Mouse (Mus musculus) forebrain, embryonic 12.5 days (tissue): ENCODE data around the gene Uqcc1. TPM values are rescaled to one million over a fixed set of nuclear protein-coding genes. Genes with fewer than 3 reads are reported as not detected.
"Not testable (repeated sequence)": the region's sequence is repeated elsewhere in the genome, so short reads cannot be mapped to it uniquely, and the experiment has no call there.

ENCODE experiments used
- ATAC-seq: fragments of 200-750 bp; cut with Nextera tagmentation; 2 replicates; pipeline ENCODE4 v1.8.0; 2017; ENCODE audit warnings: moderate TSS enrichment; ENCODE audit not compliant: low FRiP score
- H3K27ac ChIP-seq: fragments of 300-500 bp; sonication (generic); 2 replicates; pipeline ENCODE4 v1.5.1; 2016; ENCODE audit warnings: mild to moderate bottlenecking
- H3K27me3 ChIP-seq: fragments of 300-500 bp; sonication (generic); 2 replicates; pipeline ENCODE4 v1.6.1; 2016; ENCODE audit warnings: mild to moderate bottlenecking
- H3K36me3 ChIP-seq: fragments of 300-500 bp; sonication (generic); replicated peaks from 2 replicates; pipeline ENCODE4 v1.6.1; 2016; ENCODE audit warnings: mild to moderate bottlenecking
- H3K4me1 ChIP-seq: fragments of 300-500 bp; sonication (generic); 2 replicates; pipeline ENCODE4 v1.6.1; 2016
- H3K4me2 ChIP-seq: fragments of 300-500 bp; sonication (generic); 2 replicates; pipeline ENCODE4 v1.6.1; 2016; ENCODE audit warnings: mild to moderate bottlenecking, moderate library complexity
- H3K4me3 ChIP-seq: fragments of 300-500 bp; sonication (generic); replicated peaks from 2 replicates; pipeline ENCODE4 v1.5.1; 2016; ENCODE audit warnings: mild to moderate bottlenecking
- H3K9ac ChIP-seq: fragments of 300-500 bp; sonication (generic); 2 replicates; pipeline ENCODE4 v1.6.1; 2016; ENCODE audit warnings: mild to moderate bottlenecking
- H3K9me3 ChIP-seq: fragments of 300-500 bp; sonication (generic); 2 replicates; pipeline ENCODE4 v1.6.1; 2016
- WGBS: fragments of 180-500 bp; shearing (Covaris S2); methylation state at CpG from one replicate; pipeline ENCODE4 v1.1.7; 2016; 5-methylcytosine and 5-hydroxymethylcytosine counted together
- polyA plus RNA-seq: library from polyadenylated mRNA; unstranded; fragments of >200 nt; fragmentation: Nextera tagmentation; extraction: Ambion mirVana; gene quantifications from 2 replicates; pipeline ENCODE4 v1.2.1, GENCODE M21; 2016

The Uqcc1 gene
- polyA plus RNA-seq, 1 experiment from 2014 or later = 72.9 TPM

DNA sequence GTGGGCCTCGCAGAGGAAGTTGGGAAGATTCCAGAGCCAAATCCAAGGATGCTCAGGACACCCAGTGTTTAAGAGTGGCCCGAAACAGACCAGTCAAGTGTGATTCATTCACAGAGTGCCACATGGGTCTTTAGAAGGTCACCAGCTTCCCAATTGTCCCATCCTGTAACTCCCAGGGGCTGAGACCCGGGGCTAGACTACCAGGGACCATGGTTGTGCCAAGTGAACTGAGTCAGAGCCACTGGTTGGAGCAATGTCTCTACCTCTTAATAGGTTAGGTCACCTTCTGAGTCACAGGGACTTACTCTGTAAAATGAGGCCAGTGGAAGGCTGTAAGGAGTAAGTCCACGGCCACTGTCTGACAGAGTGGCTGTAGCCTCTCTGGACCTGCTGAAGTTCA is 91.1 kb downstream of the Uqcc1 start:
- no peaks in the 10 kb centered on the region for H3K9me3 ChIP-seq
- no peak overlapping the region for H3K4me2 ChIP-seq
- no peak overlapping the region for H3K27ac ChIP-seq
- 0 out of 2 replicates have a peak, but pooled peaks cover 3% of the 10 kb centered on the region for H3K27me3 ChIP-seq
- no peaks in the 10 kb centered on the region for H3K4me1 ChIP-seq
- H3K9ac ChIP-seq = no peak overlapping the region
- ATAC-seq = no peak
- no peaks in the 10 kb centered on the region for H3K36me3 ChIP-seq
- 83% methylated on average over 4 of the region's 4 CpGs for WGBS
- no peak overlapping the region for H3K4me3 ChIP-seq

- no peak for ATAC-seq
- Histone ChIP-seq H3K4me2 (no peak overlapping the region), H3K36me3 (no peaks in the 10 kb centered on the region), H3K27ac (no peak overlapping the region), H3K9ac (no peak overlapping the region), H3K4me3 (no peak overlapping the region), H3K4me1 (no peaks in the 10 kb centered on the region), H3K27me3 (0 out of 2 replicates have a peak, but pooled peaks cover 3% of the 10 kb centered on the region), H3K9me3 (no peaks in the 10 kb centered on the region)
- 76% methylated on average over 3 of the region's 3 CpGs for WGBS
These were observed 92.1 kb downstream of the Uqcc1 start for GRCm38 (mm10) chr2:155837961-155838360.

- H3K9ac ChIP-seq = 0 out of 2 replicates have a peak within 1 kb of the TSS, but pooled peaks have one; percentile 7
These were observed 95.4 kb downstream of the Uqcc1 start, which contains the start of gene Fam83c for GRCm38 (mm10) chr2:155834732-155835131. TSS of gene Fam83c (minus strand) at chr2:155834854.

DNA sequence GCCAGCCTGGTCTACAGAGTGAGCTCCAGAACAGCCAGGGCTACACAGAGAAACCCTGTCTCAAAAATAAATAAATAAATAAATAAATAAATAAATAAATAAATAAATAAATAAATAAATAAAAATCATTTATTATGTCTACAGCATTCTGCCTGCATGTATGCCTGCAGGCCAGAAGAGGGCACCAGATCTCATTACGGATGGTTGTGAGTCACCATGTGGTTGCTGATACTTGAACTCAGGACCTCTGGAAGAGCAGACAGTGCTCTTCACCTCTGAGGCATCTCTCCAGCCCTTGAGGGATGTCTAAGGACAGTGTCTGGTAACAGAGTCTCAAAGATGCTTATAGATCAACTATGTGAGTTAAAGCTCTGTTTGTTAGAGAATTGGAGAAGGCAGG is 98.0 kb downstream of the Uqcc1 start:
- H3K4me1 ChIP-seq, H3K36me3 ChIP-seq, H3K4me3 ChIP-seq, H3K9me3 ChIP-seq, H3K9ac ChIP-seq, ATAC-seq, H3K27me3 ChIP-seq, H3K27ac ChIP-seq, H3K4me2 ChIP-seq: not testable (repeated sequence)
- 81% methylated on average over 1 of the region's 1 CpGs for WGBS

More at GRCm38 (mm10) chr2:155834732-155835131, 95.4 kb downstream of the Uqcc1 start, which contains the start of gene Fam83c:
- H3K4me2 ChIP-seq = no peak within 1 kb of the TSS
- H3K27ac ChIP-seq = no peak within 1 kb of the TSS
- H3K4me1 ChIP-seq = no peaks in the 10 kb centered on the region
- 0 out of 2 replicates have a peak, but pooled peaks cover 3% of the 10 kb centered on the region for H3K27me3 ChIP-seq
- H3K4me3 ChIP-seq = no peak within 1 kb of the TSS
- WGBS = 70% methylated on average over 9 of the region's 9 CpGs
- no peaks in the 10 kb centered on the region for H3K9me3 ChIP-seq
- ATAC-seq = no peak
- no peaks in the 10 kb centered on the region for H3K36me3 ChIP-seq

DNA sequence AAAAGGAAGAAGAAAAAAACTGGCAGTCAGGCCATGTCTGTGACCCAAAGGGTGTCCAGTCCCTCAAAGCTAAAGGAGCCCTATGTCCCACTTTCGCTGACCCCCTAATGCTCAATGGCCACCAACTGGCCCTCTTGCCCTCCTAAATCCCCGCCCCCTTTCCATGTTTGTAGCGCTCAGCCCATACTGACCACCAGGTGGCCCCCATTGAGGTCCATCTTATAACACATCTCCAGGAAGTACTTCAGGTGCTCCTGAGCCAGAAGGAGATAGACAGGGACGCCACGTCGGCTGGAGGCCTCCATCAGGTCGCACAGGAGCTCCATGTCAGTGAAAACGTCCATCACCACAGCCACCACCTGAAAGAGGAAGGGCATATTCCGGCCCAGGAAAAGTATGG is 98.8 kb downstream of the Uqcc1 start:
- Histone ChIP-seq H3K4me2 (no peak overlapping the region), H3K9ac (no peak overlapping the region), H3K4me1 (peaks cover 10% of the 10 kb centered on the region), H3K27ac (no peak overlapping the region), H3K27me3 (0 out of 2 replicates have a peak, but pooled peaks cover 3% of the 10 kb centered on the region), H3K9me3 (no peaks in the 10 kb centered on the region), H3K4me3 (no peak overlapping the region), H3K36me3 (no peaks in the 10 kb centered on the region)
- ATAC-seq = no peak
- 67% methylated on average over 9 of the region's 9 CpGs for WGBS

- H3K4me1 ChIP-seq = peaks cover 12% of the 10 kb centered on the region
- H3K4me3 ChIP-seq = no peak overlapping the region
- H3K9ac ChIP-seq = no peak overlapping the region
- H3K36me3 ChIP-seq = no peaks in the 10 kb centered on the region
- no peak for ATAC-seq
- H3K27me3 ChIP-seq = 0 out of 2 replicates have a peak, but pooled peaks cover 3% of the 10 kb centered on the region
- WGBS = 94% methylated on average over 8 of the region's 8 CpGs
- no peak overlapping the region for H3K4me2 ChIP-seq
- H3K9me3 ChIP-seq = no peaks in the 10 kb centered on the region
- no peak overlapping the region for H3K27ac ChIP-seq
These were observed 99.3 kb downstream of the Uqcc1 start for GRCm38 (mm10) chr2:155830841-155831240.

- Histone ChIP-seq H3K9me3 (no peaks in the 10 kb centered on the region), H3K9ac (peak within 1 kb of the TSS; percentile 78), H3K4me3 (peak within 1 kb of the TSS; percentile 97), H3K27ac (peak within 1 kb of the TSS; percentile 68), H3K4me2 (peak within 1 kb of the TSS; percentile 94), H3K36me3 (peaks cover 23% of the 10 kb centered on the region), H3K27me3 (no peaks in the 10 kb centered on the region), H3K4me1 (peaks cover 19% of the 10 kb centered on the region)
- ATAC-seq = peak; percentile 94
- 4% methylated on average over 27 of the region's 27 CpGs for WGBS
These were observed 103.3 kb downstream of the Uqcc1 start, which contains the start of gene Eif6 for GRCm38 (mm10) chr2:155826630-155827424. TSS of gene Eif6 (minus strand) at chr2:155826925.

GRCm38 (mm10) chr2:155825904-155826629 is 104.0 kb downstream of the Uqcc1 start:
- Histone ChIP-seq H3K4me3 (peak overlapping the region; percentile 97), H3K4me2 (peak overlapping the region; percentile 94), H3K27ac (peak overlapping the region; percentile 68), H3K4me1 (peaks cover 19% of the 10 kb centered on the region), H3K9ac (peak overlapping the region; percentile 78), H3K9me3 (no peaks in the 10 kb centered on the region), H3K27me3 (no peaks in the 10 kb centered on the region), H3K36me3 (peaks cover 29% of the 10 kb centered on the region)
- peak; percentile 5 for ATAC-seq
- WGBS = 3% methylated on average over 52 of the region's 52 CpGs

GRCm38 (mm10) chr2:155823722-155824121 is 106.4 kb downstream of the Uqcc1 start:
- H3K4me3 ChIP-seq = no peak overlapping the region
- no peak overlapping the region for H3K27ac ChIP-seq
- H3K9ac ChIP-seq = no peak overlapping the region
- no peaks in the 10 kb centered on the region for H3K27me3 ChIP-seq
- H3K9me3 ChIP-seq = no peaks in the 10 kb centered on the region
- WGBS = 96% methylated on average over 8 of the region's 8 CpGs
- no peak for ATAC-seq
- H3K36me3 ChIP-seq = peaks cover 44% of the 10 kb centered on the region
- H3K4me1 ChIP-seq = peaks cover 31% of the 10 kb centered on the region
- no peak overlapping the region for H3K4me2 ChIP-seq

- Histone ChIP-seq H3K4me1 (peaks cover 29% of the 10 kb centered on the region), H3K9ac (no peak overlapping the region), H3K9me3 (no peaks in the 10 kb centered on the region), H3K4me3 (no peak overlapping the region), H3K27ac (no peak overlapping the region), H3K27me3 (no peaks in the 10 kb centered on the region), H3K4me2 (no peak overlapping the region), H3K36me3 (peaks cover 44% of the 10 kb centered on the region)
- ATAC-seq = no peak
- 91% methylated on average over 5 of the region's 5 CpGs for WGBS
These were observed 109.3 kb downstream of the Uqcc1 start for GRCm38 (mm10) chr2:155820779-155821178.

- H3K36me3 ChIP-seq = peaks cover 44% of the 10 kb centered on the region
- no peaks in the 10 kb centered on the region for H3K27me3 ChIP-seq
- no peaks in the 10 kb centered on the region for H3K9me3 ChIP-seq
- peaks cover 22% of the 10 kb centered on the region for H3K4me1 ChIP-seq
- peak overlapping the region; percentile 56 for H3K4me3 ChIP-seq
- peak overlapping the region; percentile 74 for H3K9ac ChIP-seq
- 66% methylated on average over 6 of the region's 6 CpGs for WGBS
- peak; percentile 34; the same call in 1 of the 2 replicates for ATAC-seq
- H3K27ac ChIP-seq = peak overlapping the region; percentile 51
- peak overlapping the region; percentile 82 for H3K4me2 ChIP-seq
These were observed 110.5 kb downstream of the Uqcc1 start for GRCm38 (mm10) chr2:155819449-155820251.

DNA sequence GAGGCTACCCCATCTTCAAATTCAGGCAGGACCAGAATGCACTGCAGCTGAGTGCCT is 110.9 kb downstream of the Uqcc1 start, which contains the start of gene BC029722:
BC029722 (minus strand) TSS at position 35 of the 57 bp plus-strand sequence.
- Histone ChIP-seq H3K4me1 (peaks cover 22% of the 10 kb centered on the region), H3K9me3 (no peaks in the 10 kb centered on the region), H3K36me3 (peaks cover 44% of the 10 kb centered on the region), H3K9ac (peak within 1 kb of the TSS; percentile 74), H3K4me2 (peak within 1 kb of the TSS; percentile 82), H3K27ac (peak within 1 kb of the TSS; percentile 51), H3K4me3 (peak within 1 kb of the TSS; percentile 56), H3K27me3 (no peaks in the 10 kb centered on the region)
- ATAC-seq = no peak
